Comparison of ENCODE assay signal across 24 mouse cellular contexts in genomic region chr3:147423895-147424575, GRCm38 (mm10).
DNase-seq lines count a peak whose midpoint lies in the region; ATAC-seq and TF ChIP-seq lines count a peak whose summit lies in the region.
"Had no signal": no experiment of that assay in that cellular context is flagged by ENCODE, and none has a peak within 500 bp of the region (broad histone marks: within the 10 kb centered on the region; RNA-seq: fewer than 3 reads in every experiment).

No protein-coding gene starts in this region.

- no peak overlapping the region for H3K4me2 ChIP-seq in forebrain, embryonic 12.5 days
- no peak overlapping the region for H3K4me2 ChIP-seq in forebrain, postnatal 0 days (ENCODE audit: low read depth)
- no peak overlapping the region for H3K4me2 ChIP-seq in midbrain, embryonic 14.5 days (ENCODE audit: low read length)
- H3K4me2 ChIP-seq in midbrain, embryonic 16.5 days (ENCODE audit: low read length) = no peak overlapping the region
- no peak overlapping the region for H3K4me2 ChIP-seq in embryonic facial prominence, embryonic 14.5 days (ENCODE audit: low read depth, low read length)
- H3K4me2 ChIP-seq: heart, embryonic 13.5 days; intestine, embryonic 15.5 days; kidney, embryonic 15.5 days; limb, embryonic 12.5 days; liver, embryonic 15.5 days had no signal

- no peaks in the 10 kb centered on the region for H3K36me3 ChIP-seq in forebrain, embryonic 12.5 days (replicated peaks)
- no peaks in the 10 kb centered on the region for H3K36me3 ChIP-seq in forebrain, postnatal 0 days (ENCODE audit: insufficient read depth)
- no peaks in the 10 kb centered on the region for H3K36me3 ChIP-seq in midbrain, embryonic 14.5 days (ENCODE audit: control insufficient read depth, insufficient read depth, low read length)
- H3K36me3 ChIP-seq in midbrain, embryonic 16.5 days (ENCODE audit: control insufficient read depth, insufficient read depth, low read length) = no peaks in the 10 kb centered on the region
- no peaks in the 10 kb centered on the region for H3K36me3 ChIP-seq in embryonic facial prominence, embryonic 14.5 days (ENCODE audit: control insufficient read depth, insufficient read depth, low read length)
- H3K36me3 ChIP-seq: heart, embryonic 13.5 days; intestine, embryonic 15.5 days; kidney, embryonic 15.5 days; limb, embryonic 12.5 days; liver, embryonic 15.5 days had no signal

- no peak for DNase-seq in forebrain, postnatal 0 days
- peak; percentile 37 for DNase-seq in midbrain, embryonic 14.5 days
- no peak for DNase-seq in embryonic facial prominence, embryonic 14.5 days (ENCODE audit: low spot score)
- peak; percentile 61 for DNase-seq in retina, embryonic 14.5 days (ENCODE audit: low spot score)
- DNase-seq in spleen, postnatal 14 days (ENCODE audit: low spot score in 2 of 2) = no peak
- no peak for DNase-seq in kidney, postnatal 36 days
- DNase-seq: adrenal gland, adult 8-10 months; cerebellum, adult 11-12 months; gastrocnemius, adult 2 months; heart, adult 11 months; heart, postnatal 36 days; lung, postnatal 14 days; right cerebral cortex, adult 18-20 months had no signal

- H3K9ac ChIP-seq in forebrain, embryonic 12.5 days = no peak overlapping the region
- H3K9ac ChIP-seq in forebrain, postnatal 0 days = no peak overlapping the region
- no peak overlapping the region for H3K9ac ChIP-seq in midbrain, embryonic 14.5 days (replicated peaks; ENCODE audit: low read length)
- no peak overlapping the region for H3K9ac ChIP-seq in midbrain, embryonic 16.5 days (ENCODE audit: low read depth, low read length)
- H3K9ac ChIP-seq in embryonic facial prominence, embryonic 14.5 days (ENCODE audit: low read depth, low read length) = no peak overlapping the region
- H3K9ac ChIP-seq: heart, embryonic 13.5 days; intestine, embryonic 15.5 days; kidney, embryonic 15.5 days; limb, embryonic 12.5 days; liver, embryonic 15.5 days had no signal

- no peak overlapping the region for H3K27ac ChIP-seq in forebrain, embryonic 12.5 days
- no peak overlapping the region for H3K27ac ChIP-seq in forebrain, postnatal 0 days (ENCODE audit: low read depth, low read length)
- no peak overlapping the region for H3K27ac ChIP-seq in midbrain, embryonic 14.5 days (replicated peaks; ENCODE audit: low read depth, low read length)
- H3K27ac ChIP-seq in midbrain, embryonic 16.5 days (ENCODE audit: low read length) = no peak overlapping the region
- H3K27ac ChIP-seq in embryonic facial prominence, embryonic 14.5 days (replicated peaks; ENCODE audit: low read depth, low read length) = no peak overlapping the region
- H3K27ac ChIP-seq: gastrocnemius, adult 2 months; heart, embryonic 13.5 days; intestine, embryonic 15.5 days; kidney, embryonic 15.5 days; layer of hippocampus, adult 2 months; left cerebral cortex, adult 2 months; limb, embryonic 12.5 days; liver, embryonic 15.5 days had no signal

- 22% methylated on average over 2 of the region's 2 CpGs for WGBS in forebrain, embryonic 12.5 days
- WGBS in forebrain, postnatal 0 days = 21% methylated on average over 2 of the region's 2 CpGs
- 25% methylated on average over 2 of the region's 2 CpGs for WGBS in midbrain, embryonic 14.5 days
- 23% methylated on average over 2 of the region's 2 CpGs for WGBS in midbrain, embryonic 16.5 days
- WGBS in embryonic facial prominence, embryonic 14.5 days = 37% methylated on average over 2 of the region's 2 CpGs

- H3K27me3 ChIP-seq in forebrain, embryonic 12.5 days = no peaks in the 10 kb centered on the region
- no peaks in the 10 kb centered on the region for H3K27me3 ChIP-seq in forebrain, postnatal 0 days (ENCODE audit: insufficient read depth, low read length)
- H3K27me3 ChIP-seq in midbrain, embryonic 14.5 days (ENCODE audit: control insufficient read depth, insufficient read depth, low read length) = no peaks in the 10 kb centered on the region
- no peaks in the 10 kb centered on the region for H3K27me3 ChIP-seq in midbrain, embryonic 16.5 days (ENCODE audit: control insufficient read depth, insufficient read depth, low read depth, low read length)
- H3K27me3 ChIP-seq in embryonic facial prominence, embryonic 14.5 days (replicated peaks; ENCODE audit: control insufficient read depth, insufficient read depth, low read length) = no peaks in the 10 kb centered on the region
- H3K27me3 ChIP-seq: heart, embryonic 13.5 days; intestine, embryonic 15.5 days; kidney, embryonic 15.5 days; limb, embryonic 12.5 days; liver, embryonic 15.5 days; megakaryocyte, embryonic 14.5 days had no signal

- peaks cover 15% of the 10 kb centered on the region for H3K4me1 ChIP-seq in forebrain, embryonic 12.5 days
- no peaks in the 10 kb centered on the region; the same call in 1 of the 2 replicates for H3K4me1 ChIP-seq in forebrain, postnatal 0 days (ENCODE audit: insufficient read depth)
- H3K4me1 ChIP-seq in midbrain, embryonic 14.5 days (ENCODE audit: control insufficient read depth, insufficient read depth, low read length) = peaks cover 11% of the 10 kb centered on the region; the same call in 1 of the 2 replicates
- peaks cover 2% of the 10 kb centered on the region for H3K4me1 ChIP-seq in midbrain, embryonic 16.5 days (ENCODE audit: control insufficient read depth, insufficient read depth, low read length)
- H3K4me1 ChIP-seq in embryonic facial prominence, embryonic 14.5 days (ENCODE audit: control insufficient read depth, insufficient read depth, low read length) = peaks cover 5% of the 10 kb centered on the region; the same call in 1 of the 2 replicates
- H3K4me1 ChIP-seq: heart, embryonic 13.5 days; intestine, embryonic 15.5 days; kidney, embryonic 15.5 days; liver, embryonic 15.5 days; megakaryocyte, embryonic 14.5 days had no signal

- no peaks in the 10 kb centered on the region for H3K9me3 ChIP-seq in forebrain, embryonic 12.5 days
- H3K9me3 ChIP-seq in forebrain, postnatal 0 days (ENCODE audit: low read length) = no peaks in the 10 kb centered on the region
- no peaks in the 10 kb centered on the region for H3K9me3 ChIP-seq in midbrain, embryonic 14.5 days (ENCODE audit: control insufficient read depth, low read length)
- H3K9me3 ChIP-seq in midbrain, embryonic 16.5 days (replicated peaks; ENCODE audit: control insufficient read depth, low read length, poor library complexity, severe bottlenecking) = no peaks in the 10 kb centered on the region
- no peaks in the 10 kb centered on the region for H3K9me3 ChIP-seq in embryonic facial prominence, embryonic 14.5 days (ENCODE audit: control insufficient read depth, low read length)
- H3K9me3 ChIP-seq: intestine, embryonic 15.5 days; kidney, embryonic 15.5 days; limb, embryonic 12.5 days; liver, embryonic 15.5 days had no signal

- no peak overlapping the region for H3K4me3 ChIP-seq in forebrain, embryonic 12.5 days (replicated peaks)
- no peak overlapping the region for H3K4me3 ChIP-seq in forebrain, postnatal 0 days (ENCODE audit: low read depth, low read length)
- no peak overlapping the region for H3K4me3 ChIP-seq in midbrain, embryonic 14.5 days (replicated peaks; ENCODE audit: low read depth, low read length)
- H3K4me3 ChIP-seq in midbrain, embryonic 16.5 days (ENCODE audit: low read depth, low read length) = no peak overlapping the region
- H3K4me3 ChIP-seq in embryonic facial prominence, embryonic 14.5 days (ENCODE audit: low read depth, low read length) = no peak overlapping the region
- H3K4me3 ChIP-seq: erythroblast, embryonic 14.5 days; gastrocnemius, adult 2 months; heart, embryonic 13.5 days; intestine, embryonic 15.5 days; kidney, embryonic 15.5 days; layer of hippocampus, adult 2 months; left cerebral cortex, adult 2 months; limb, embryonic 12.5 days; liver, embryonic 15.5 days; megakaryocyte, embryonic 14.5 days had no signal

- peak; percentile 36; the same call in 1 of the 2 replicates for ATAC-seq in forebrain, embryonic 12.5 days (ENCODE audit: low FRiP score)
- ATAC-seq in forebrain, postnatal 0 days = no peak
- no peak for ATAC-seq in midbrain, embryonic 14.5 days (ENCODE audit: low FRiP score, low TSS enrichment)
- no peak for ATAC-seq in midbrain, embryonic 16.5 days
- ATAC-seq in embryonic facial prominence, embryonic 14.5 days (ENCODE audit: low read depth) = peak; percentile 60; the same call in 1 of the 2 replicates
- ATAC-seq: intestine, embryonic 15.5 days had no signal

- no peak for TF ChIP-seq CTCF in forebrain, postnatal 0 days (IDR thresholded peaks at IDR 0.05; ENCODE audit: low read depth)

Comparison
In these comparisons a context has a peak if more than half of its experiments do, and no peak if none do; other contexts are left out.
1. ATAC-seq: peak in forebrain, embryonic 12.5 days (single experiment) and embryonic facial prominence, embryonic 14.5 days (single experiment); none in forebrain, postnatal 0 days (single experiment), midbrain, embryonic 14.5 days (single experiment) and midbrain, embryonic 16.5 days (single experiment).
2. DNase-seq: peak in midbrain, embryonic 14.5 days (single experiment) and retina, embryonic 14.5 days (single experiment); none in forebrain, postnatal 0 days (single experiment), embryonic facial prominence, embryonic 14.5 days (single experiment), spleen, postnatal 14 days (0 of 2) and kidney, postnatal 36 days (0 of 2).